Mouse (Mus musculus): ENCODE results near the gene Nol9.

GRCm38 (mm10) chr4:151992091-151992490, 47.0 kb upstream of the Nol9 start:
- TF ChIP-seq CHD2 (IDR thresholded peaks at IDR 0.05; ENCODE audit: low read depth, low read length): no peak
- TF ChIP-seq MAFK (IDR thresholded peaks at IDR 0.05; ENCODE audit: insufficient read depth, low read depth, low read length): no peak
